Mouse (Mus musculus) lung, postnatal 0 days (tissue): ENCODE results near the gene Ccdc90b. TPM values are rescaled to one million over a fixed set of nuclear protein-coding genes. Genes with fewer than 3 reads are reported as not detected.
A peak's percentile ranks its signal among the peaks of the same experiment; 100 is the strongest.

ENCODE experiments used
- ATAC-seq: fragments of 200-750 bp; cut with Nextera tagmentation; 2 replicates; pipeline ENCODE4 v1.8.0; 2017; ENCODE audit warnings: moderate library complexity
- DNase-seq: peaks from one replicate; pipeline ENCODE4 v3.0.0-alpha.2; 2016; ENCODE audit warnings: low spot score
- H3K27ac ChIP-seq: fragments of 300-500 bp; sonication (generic); 2 replicates; pipeline ENCODE4 v1.5.1; 2014; ENCODE audit warnings: antibody characterized with exemption, mild to moderate bottlenecking, low read length, mixed read lengths
- H3K27me3 ChIP-seq: fragments of 300-500 bp; sonication (generic); replicated peaks from 2 replicates; pipeline ENCODE4 v1.6.1; 2014; ENCODE audit warnings: low read length, mixed read lengths; ENCODE audit not compliant: insufficient read depth
- H3K36me3 ChIP-seq: fragments of 300-500 bp; sonication (generic); 2 replicates; pipeline ENCODE4 v1.6.1; 2014; ENCODE audit warnings: low read length, mixed read lengths; ENCODE audit not compliant: insufficient read depth
- H3K4me1 ChIP-seq: fragments of 300-500 bp; sonication (generic); 2 replicates; pipeline ENCODE4 v1.6.1; 2014; ENCODE audit warnings: antibody characterized with exemption, low read depth, low read length, mixed read lengths; ENCODE audit not compliant: insufficient read depth
- H3K4me2 ChIP-seq: fragments of 300-500 bp; sonication (generic); replicated peaks from 2 replicates; pipeline ENCODE4 v1.6.1; 2014; ENCODE audit warnings: low read depth, mild to moderate bottlenecking, low read length, moderate library complexity, mixed read lengths
- H3K4me3 ChIP-seq: fragments of 300-500 bp; sonication (generic); 2 replicates; pipeline ENCODE4 v1.5.1; 2014; ENCODE audit warnings: low read depth, low read length
- H3K9ac ChIP-seq: fragments of 300-500 bp; sonication (generic); replicated peaks from 2 replicates; pipeline ENCODE4 v1.6.1; 2014; ENCODE audit warnings: low read depth, mild to moderate bottlenecking
- H3K9me3 ChIP-seq: fragments of 300-500 bp; sonication (generic); 2 replicates; pipeline ENCODE4 v1.6.1; 2016; ENCODE audit warnings: low read length, mixed read lengths
- CTCF ChIP-seq: IDR thresholded peaks from 2 replicates; pipeline ENCODE4 v1.5.1; 2016; ENCODE audit warnings: antibody characterized with exemption, mild to moderate bottlenecking
- EP300 ChIP-seq: IDR thresholded peaks from 2 replicates; pipeline ENCODE4 v1.6.1; 2016; ENCODE audit warnings: antibody characterized with exemption, mild to moderate bottlenecking, control low read depth
- WGBS: fragments of 180-500 bp; shearing (Covaris S2); extraction: QIAGEN DNeasy Blood & Tissue Kit; methylation state at CpG from one replicate; pipeline ENCODE4 v1.1.7; 2014; 5-methylcytosine and 5-hydroxymethylcytosine counted together
- polyA plus RNA-seq: library from polyadenylated mRNA; unstranded; fragments of >200 nt; fragmentation: Nextera tagmentation; extraction: Ambion mirVana; gene quantifications from 2 replicates; pipeline ENCODE4 v1.2.1, GENCODE M21; 2015

Gene Ccdc90b
- polyA plus RNA-seq, 1 experiment from 2014 or later, result 36.9 TPM

- Histone ChIP-seq H3K9ac (no peak overlapping the region), H3K27me3 (no peaks in the 10 kb centered on the region), H3K9me3 (no peaks in the 10 kb centered on the region), H3K4me1 (no peaks in the 10 kb centered on the region), H3K36me3 (no peaks in the 10 kb centered on the region), H3K4me3 (no peak overlapping the region), H3K27ac (no peak overlapping the region), H3K4me2 (no peak overlapping the region)
- TF ChIP-seq EP300 (no peak), CTCF (no peak)
- 80% methylated on average over 6 of the region's 6 CpGs for WGBS
- ATAC-seq (no peak), DNase-seq (no peak)
Measured at GRCm38 (mm10) chr7:92550248-92550989, 10.5 kb upstream of the Ccdc90b start.

GRCm38 (mm10) chr7:92550990-92551392 lies 10.0 kb upstream of the Ccdc90b start:
- WGBS, result 55% methylated on average over 4 of the region's 4 CpGs
- Histone ChIP-seq H3K27ac (no peak overlapping the region), H3K36me3 (no peaks in the 10 kb centered on the region), H3K4me3 (no peak overlapping the region), H3K27me3 (no peaks in the 10 kb centered on the region), H3K4me2 (no peak overlapping the region), H3K9me3 (no peaks in the 10 kb centered on the region), H3K9ac (no peak overlapping the region), H3K4me1 (no peaks in the 10 kb centered on the region)
- DNase-seq (peak; percentile 72), ATAC-seq (no peak)
- TF ChIP-seq EP300 (no peak), CTCF (peak; percentile 59)

DNA sequence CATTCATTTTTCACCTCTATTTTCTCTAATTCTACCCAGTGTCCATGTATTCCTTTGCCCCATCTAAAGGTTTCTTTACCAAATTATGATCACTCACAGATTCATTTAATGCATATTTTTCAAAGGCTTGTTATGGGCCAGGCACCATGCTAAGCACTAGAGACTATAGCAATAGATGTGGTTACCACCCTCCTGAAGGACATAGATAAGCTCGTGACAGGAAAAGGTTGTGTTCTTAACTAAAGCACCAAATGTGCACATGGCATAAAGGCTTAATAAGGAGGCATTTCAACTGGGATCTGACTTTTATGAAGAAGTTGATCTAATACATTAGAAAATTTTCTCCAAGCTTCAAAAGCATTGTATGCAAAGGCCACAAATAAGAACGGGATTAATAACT lies 2.2 kb upstream of the Ccdc90b start:
- TF ChIP-seq CTCF, result no peak
- no peak overlapping the region for H3K27ac ChIP-seq
- H3K4me3 ChIP-seq, result no peak overlapping the region
- 87% methylated on average over 2 of the region's 2 CpGs for WGBS
- H3K4me2 ChIP-seq, result no peak overlapping the region
- no peaks in the 10 kb centered on the region for H3K36me3 ChIP-seq
- no peaks in the 10 kb centered on the region for H3K9me3 ChIP-seq
- no peaks in the 10 kb centered on the region for H3K4me1 ChIP-seq
- H3K9ac ChIP-seq, result no peak overlapping the region
- ATAC-seq (no peak), DNase-seq (no peak)
- no peaks in the 10 kb centered on the region for H3K27me3 ChIP-seq

DNA sequence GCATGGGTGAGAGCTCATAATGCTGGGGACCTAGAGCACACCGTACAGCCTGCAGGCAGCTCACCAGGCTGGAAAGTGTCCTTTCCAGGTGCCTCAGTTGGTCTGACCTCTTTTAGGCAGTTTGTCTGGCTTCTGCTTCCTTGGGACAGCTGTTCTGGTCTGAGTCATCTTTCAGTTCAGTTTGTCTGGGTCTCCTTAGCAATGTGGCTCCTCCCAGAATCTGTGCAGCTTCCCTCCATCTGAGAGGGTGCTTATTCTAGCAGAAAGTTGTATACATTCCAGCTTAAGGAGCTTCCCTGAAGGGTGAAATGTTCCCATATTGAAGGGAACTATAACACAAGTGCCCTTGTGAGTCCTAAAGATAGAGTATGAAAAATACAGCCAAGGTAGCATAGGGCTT lies 5.8 kb downstream of the Ccdc90b start:
- H3K4me1 ChIP-seq, result no peaks in the 10 kb centered on the region
- no peak overlapping the region for H3K27ac ChIP-seq
- H3K4me2 ChIP-seq, result no peak overlapping the region
- TF ChIP-seq EP300 (no peak), CTCF (no peak)
- no peaks in the 10 kb centered on the region for H3K27me3 ChIP-seq
- no peak for ATAC-seq
- WGBS, result 100% methylated on average over 1 of the region's 1 CpGs
- peaks cover 8% of the 10 kb centered on the region; the same call in 1 of the 2 replicates for H3K36me3 ChIP-seq
- DNase-seq, result no peak
- H3K4me3 ChIP-seq, result no peak overlapping the region
- no peak overlapping the region for H3K9ac ChIP-seq
- no peaks in the 10 kb centered on the region for H3K9me3 ChIP-seq

- H3K27ac ChIP-seq, result no peak overlapping the region
- 85% methylated on average over 5 of the region's 5 CpGs for WGBS
- no peaks in the 10 kb centered on the region for H3K4me1 ChIP-seq
- ATAC-seq (no peak), DNase-seq (no peak)
- H3K4me3 ChIP-seq, result no peak overlapping the region
- no peak overlapping the region for H3K9ac ChIP-seq
- H3K27me3 ChIP-seq, result no peaks in the 10 kb centered on the region
- TF ChIP-seq CTCF (no peak), EP300 (no peak)
- H3K9me3 ChIP-seq, result no peaks in the 10 kb centered on the region
- peaks cover 4% of the 10 kb centered on the region; the same call in 1 of the 2 replicates for H3K36me3 ChIP-seq
- H3K4me2 ChIP-seq, result no peak overlapping the region
Measured at GRCm38 (mm10) chr7:92580491-92581207, 19.7 kb downstream of the Ccdc90b start.

- Histone ChIP-seq H3K27me3 (no peaks in the 10 kb centered on the region), H3K27ac (no peak overlapping the region), H3K4me1 (no peaks in the 10 kb centered on the region), H3K4me3 (no peak overlapping the region), H3K4me2 (no peak overlapping the region), H3K9me3 (no peaks in the 10 kb centered on the region), H3K36me3 (no peaks in the 10 kb centered on the region), H3K9ac (no peak overlapping the region)
- DNase-seq (no peak), ATAC-seq (no peak)
- TF ChIP-seq CTCF, result no peak
- TF ChIP-seq EP300, result no peak
- WGBS, result 87% methylated on average over 7 of the region's 7 CpGs
Measured at GRCm38 (mm10) chr7:92583567-92583966, 22.6 kb downstream of the Ccdc90b start.
